Mouse (Mus musculus): ENCODE measurements around the gene 2310034G01Rik.

2310034G01Rik gene

DNA sequence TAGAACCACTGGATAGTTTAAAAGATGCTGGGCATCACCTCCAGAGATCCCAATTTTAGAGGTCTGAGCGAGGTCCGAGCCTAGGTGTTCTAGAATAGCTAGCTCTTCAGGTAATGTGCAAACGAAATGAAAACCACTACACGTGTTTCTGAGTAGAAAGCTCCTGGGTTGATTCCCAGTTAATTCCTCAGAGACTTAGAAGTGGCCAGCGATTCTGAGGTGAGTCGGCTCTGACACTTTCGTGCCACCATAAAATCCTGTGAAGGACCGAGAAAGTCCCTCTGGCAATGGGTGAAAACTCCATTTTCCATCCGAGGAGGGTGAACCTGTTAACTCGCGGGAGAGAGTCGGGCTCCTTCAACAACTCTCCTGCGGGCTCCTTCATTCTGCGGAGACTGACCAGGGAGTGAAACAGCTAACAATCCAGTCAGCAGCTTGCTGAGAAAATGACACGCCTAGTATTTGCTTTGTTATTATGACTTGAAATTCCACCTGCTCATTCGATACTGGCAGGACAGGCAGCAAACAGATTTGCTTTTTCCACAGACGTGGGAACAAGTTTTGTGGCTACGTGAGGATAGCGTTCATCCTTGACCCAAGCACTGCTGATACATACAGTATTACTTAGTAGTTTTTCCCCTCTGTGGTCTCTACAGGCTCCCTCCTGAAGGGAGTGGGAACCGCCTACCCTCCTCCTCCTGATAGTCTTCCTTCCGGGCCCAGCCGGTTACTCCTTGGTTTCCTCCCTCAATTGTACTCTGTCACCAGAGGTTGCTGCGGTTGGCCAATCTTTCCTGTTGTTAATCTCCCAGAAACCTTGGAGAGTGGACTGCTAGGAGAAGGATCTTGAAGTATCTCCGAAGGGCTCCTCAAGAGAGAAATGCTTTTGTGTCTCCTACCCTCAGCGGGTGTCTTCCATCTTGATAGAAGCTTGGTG lies 7.5 kb upstream of the 2310034G01Rik start:
- peak; percentile 49 for DNase-seq

DNA sequence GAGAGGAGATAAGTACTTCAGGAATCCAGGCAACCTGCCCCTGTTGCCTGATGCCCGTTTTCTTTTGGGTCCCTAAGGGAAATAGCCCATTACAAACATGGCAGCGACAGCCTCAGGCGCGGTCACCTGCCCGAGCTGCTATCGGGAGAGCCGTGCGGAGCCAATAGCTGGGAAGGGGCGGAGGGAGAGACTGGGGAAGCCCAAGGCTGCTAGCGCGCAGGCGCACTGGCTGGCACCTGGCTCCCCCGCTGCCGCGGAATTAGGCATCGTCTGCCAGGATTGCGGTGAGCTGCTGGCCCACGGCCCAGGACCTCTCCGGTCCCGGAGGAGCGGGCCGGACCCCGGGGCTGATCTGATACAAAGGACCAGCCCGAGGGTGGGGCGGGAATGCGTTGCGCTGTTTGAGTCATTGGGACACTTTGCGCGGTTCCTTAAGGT lies 6.6 kb upstream of the 2310034G01Rik start:
- peak; percentile 92 for DNase-seq

DNA sequence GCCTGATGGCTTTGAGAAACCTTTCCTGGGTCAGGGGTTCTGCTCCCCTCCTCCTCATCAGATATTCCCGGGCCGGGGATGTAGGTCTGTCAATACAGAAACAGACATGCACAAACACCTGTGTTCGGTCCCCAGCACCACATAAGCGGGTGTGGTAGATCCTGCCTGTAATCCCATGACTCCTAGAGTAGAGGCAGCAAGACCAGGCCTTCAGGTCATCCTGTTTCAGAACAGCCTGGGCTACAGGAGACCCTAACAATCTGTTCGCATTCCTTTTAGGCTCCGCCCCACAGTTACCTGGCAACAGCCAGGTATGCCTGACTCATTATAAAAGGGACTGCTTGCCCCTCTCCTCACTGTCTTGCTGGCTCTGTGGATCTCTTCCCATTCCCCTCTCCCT lies 552 bp downstream of the 2310034G01Rik start:
- DNase-seq: no peak

DNA sequence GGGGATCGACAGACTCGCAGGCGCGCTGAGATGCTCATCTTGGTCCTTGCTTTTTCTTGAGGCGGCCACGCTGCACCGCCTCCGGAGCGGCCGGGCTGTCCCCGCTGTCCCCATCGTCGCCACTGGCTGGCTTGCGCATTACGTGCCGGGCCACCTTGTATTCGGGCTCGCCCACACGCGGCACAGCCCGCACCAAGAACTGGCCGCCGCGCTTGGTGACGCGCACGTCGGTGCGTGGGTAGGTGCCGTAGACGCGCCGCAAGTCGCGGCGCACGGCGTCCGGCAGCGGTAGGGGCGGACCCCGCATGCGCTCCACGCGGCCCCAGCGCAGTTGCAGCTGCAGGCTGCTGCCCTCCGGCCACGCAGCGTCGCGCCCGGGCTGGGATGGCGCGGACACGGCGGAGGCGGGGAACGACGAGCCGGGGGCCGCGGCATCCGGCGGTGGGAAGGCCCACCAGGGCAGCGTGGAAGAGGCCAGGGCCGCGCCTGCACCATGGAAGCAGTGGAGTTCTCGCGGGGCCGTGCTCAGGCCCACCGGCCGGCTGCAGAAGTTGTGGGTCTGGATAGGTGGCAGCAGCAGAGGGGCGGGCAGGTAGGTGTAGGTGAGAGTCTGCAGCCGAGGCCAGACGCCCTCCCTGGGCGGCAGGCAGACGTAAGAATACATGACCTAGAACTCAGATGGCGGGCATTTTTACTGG lies 1.2 kb downstream of the 2310034G01Rik start:
- peak; percentile 86 for DNase-seq

DNA sequence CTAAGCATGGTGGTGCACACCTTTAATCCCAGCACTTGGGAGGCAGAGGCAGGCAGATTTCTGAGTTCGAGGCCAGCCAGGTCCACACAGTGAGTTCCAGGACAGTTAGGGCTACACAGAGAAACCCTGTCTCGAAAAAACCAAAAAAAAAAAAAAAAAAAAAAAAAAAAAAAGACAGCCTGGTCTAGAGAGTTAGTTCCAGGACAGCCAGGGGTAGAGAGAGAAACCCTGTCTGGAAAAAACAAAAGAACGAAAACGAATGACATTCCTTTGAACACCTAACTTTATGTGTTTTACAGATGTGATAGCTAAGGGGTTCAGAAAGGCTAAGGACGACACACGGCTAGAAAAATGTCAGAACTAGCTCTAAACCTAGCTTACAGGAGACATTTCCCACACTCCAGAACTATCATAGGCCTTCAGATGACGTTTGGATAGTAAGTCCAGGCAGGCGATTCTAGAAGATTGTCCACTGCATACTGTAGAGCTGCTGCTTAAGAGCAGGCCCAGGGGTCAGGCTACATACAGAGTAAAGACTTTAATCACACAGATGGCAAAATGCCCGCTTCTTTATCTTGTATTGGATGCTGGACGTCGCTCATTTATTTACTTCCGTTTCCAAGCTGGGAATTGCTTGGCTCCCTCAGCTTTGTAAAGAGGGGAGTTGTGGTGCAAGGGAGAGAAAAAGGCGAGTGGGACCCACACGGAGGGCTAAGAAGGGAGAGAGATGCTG lies 2.0 kb downstream of the 2310034G01Rik start:
- DNase-seq: no peak

DNA sequence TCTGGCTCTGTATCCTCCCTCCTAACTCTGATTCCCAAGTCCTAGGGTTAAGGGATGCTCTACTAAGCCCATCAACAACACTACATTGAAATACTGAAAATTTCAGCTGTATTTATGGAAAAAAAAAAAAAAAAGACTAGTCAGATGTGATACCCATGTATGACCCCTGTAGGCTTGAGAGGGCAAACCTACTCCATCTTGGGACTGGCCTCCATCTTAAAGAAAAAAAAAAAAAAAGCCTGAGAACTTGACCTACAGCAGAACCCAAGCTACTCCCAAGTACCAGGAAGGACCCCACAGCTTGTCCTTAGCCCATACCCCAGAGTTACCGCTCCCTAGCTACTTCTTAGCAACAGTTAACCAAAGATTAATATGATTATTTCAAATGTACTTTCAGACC lies 3.0 kb downstream of the 2310034G01Rik start:
- no peak for DNase-seq

DNA sequence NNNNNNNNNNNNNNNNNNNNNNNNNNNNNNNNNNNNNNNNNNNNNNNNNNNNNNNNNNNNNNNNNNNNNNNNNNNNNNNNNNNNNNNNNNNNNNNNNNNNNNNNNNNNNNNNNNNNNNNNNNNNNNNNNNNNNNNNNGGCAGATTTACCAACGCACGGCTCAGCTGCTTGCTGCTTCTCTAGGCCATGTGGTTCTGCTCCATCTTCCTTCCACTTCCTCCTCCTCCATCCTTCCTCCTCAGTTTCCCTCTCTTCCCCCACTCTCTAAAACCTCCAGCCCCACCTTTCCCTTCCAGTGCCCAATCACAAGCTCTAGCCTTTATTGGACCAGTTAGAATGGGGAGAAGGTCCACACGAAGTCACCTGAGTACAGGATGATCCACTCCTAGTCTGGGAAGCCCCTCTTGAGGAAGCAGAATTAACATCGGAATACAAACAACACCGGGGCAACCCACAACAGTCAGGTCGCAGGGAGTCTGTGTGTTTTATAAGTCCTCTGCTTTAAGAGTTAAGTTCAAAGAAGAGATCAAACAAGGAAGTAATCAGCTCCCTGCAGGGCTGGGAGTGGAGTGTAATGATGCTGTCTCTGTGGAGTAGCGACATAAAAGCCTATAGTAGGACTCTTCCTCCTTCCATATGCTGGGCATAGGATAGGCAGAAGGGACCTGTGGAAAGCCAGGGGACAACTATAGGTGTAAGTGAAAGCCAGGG lies 5.2 kb downstream of the 2310034G01Rik start:
- no peak for DNase-seq

DNA sequence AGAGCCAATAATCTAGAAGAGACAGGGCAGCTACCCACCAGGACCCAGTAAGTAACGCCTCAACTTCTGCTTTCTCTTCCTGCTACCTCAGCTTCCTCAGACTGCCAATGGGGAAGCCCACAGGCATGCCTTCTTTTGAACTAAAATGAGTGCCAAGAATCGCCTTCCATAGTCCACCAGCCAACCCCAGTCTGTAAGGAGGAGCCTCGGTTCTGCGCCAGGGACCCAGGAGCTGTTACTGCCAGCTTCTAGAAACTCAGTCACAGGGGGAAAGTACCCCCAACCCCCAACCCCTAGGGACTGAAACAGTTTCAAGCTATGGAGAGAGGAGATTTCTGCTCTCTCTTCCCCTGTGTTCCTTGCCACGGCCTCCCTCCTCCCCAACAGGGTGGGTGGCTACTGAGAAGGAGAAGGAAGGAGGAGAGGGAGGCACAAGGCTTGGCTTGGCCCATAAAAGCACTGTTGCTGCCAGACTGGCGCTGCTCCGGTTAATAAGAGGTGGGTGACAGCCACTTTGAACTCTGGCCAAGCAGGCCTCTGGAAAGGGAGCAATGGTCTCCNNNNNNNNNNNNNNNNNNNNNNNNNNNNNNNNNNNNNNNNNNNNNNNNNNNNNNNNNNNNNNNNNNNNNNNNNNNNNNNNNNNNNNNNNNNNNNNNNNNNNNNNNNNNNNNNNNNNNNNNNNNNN lies 10.7 kb downstream of the 2310034G01Rik start:
- peak; percentile 42 for DNase-seq

DNA sequence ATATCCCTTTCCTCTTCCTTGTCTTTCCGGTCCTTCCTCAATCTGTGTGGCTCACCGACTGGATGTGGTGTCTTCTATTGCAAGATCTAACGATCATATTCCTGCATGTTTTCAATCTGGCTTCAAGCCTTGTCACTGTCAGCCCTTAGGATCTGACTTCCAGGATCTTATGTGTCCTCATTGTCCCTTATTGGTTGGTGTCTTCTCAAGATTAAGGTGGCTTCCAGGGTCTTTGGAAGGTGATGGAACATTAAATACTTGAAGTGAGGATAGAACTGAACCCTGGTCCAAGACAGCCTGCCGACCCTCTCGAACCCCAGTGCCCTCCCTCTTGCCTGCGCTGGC lies 11.2 kb downstream of the 2310034G01Rik start:
- no peak for DNase-seq

DNA sequence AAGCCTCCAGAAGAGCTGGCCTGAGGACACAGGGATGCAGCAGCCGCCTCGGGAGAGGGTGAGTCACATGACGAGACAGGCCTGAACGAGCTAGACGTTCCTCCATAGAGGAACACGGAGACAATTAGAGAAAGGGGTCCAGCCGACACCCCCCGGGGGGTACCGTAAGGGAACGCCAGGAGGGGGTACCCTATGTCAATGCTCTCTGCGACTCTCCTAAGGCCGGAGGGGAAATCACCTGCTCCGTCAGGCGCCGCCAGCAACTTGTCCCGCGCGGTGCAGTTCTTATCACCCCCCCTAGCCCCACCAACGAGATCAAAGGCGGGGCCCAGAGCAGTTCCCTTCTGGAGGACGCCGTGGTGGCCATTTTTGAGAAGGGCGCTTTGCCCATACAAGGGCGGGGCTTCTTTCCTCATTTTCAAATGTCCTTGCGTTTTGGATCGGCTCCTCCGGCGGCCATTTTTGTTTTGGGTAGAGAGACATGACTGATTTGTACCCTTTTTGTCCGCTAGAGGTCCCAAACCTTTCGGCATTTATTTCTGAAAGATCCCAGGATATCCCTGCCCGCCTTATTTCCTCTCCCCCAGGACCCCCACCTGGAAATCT lies 11.7 kb downstream of the 2310034G01Rik start, which contains the start of gene Cuedc2:
Cuedc2 (minus strand) TSS at position 372 of the 606 bp plus-strand sequence.
- DNase-seq: peak; percentile 97

DNA sequence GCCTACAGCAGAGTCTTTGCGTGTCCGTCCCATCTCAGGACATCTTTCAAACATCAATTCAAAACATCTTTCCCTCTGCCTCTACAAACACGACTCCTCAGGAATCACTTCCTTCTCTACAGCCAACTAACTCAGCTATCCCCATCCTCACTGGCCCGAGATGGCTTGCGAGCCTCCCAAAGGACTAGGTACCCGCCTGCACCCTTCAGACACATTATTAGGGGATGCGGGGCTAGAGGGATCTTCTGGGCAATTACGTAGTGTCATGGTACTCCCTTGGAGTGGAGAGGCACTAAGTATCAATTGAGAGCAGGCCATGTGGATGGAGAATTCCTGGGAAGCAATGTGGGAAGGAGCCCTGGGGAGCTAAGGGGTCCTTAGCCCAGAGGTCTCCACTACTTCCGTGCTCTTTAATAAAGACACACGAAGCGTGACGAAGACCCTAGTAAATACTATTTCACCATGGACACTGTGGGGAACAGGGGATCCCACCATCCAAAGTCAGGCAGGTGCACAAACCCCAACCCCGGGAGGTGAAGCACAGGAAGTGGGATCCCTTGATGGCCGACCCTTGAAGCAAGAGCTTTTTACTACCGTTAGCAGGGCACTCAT lies 12.3 kb downstream of the 2310034G01Rik start:
- no peak for DNase-seq

DNA sequence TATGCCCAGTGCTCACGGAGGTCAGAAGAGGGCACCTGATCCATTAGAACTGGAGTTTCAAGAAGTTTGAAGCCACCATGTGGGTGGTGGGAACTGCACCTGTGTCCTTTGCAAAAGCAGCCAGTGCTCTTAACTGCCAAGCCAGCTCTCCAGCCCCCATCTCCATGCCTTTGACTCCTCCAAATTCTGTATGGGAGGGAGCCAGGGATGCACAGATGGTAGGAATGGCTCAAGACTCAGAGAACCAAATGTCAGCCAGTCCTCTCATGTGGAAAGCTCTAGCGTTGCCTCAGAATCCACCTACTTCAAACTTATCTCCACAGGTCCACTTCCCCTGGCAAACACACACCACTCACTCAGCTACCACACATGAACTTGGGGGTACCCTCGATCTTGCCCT lies 16.2 kb downstream of the 2310034G01Rik start:
- DNase-seq: no peak

DNA sequence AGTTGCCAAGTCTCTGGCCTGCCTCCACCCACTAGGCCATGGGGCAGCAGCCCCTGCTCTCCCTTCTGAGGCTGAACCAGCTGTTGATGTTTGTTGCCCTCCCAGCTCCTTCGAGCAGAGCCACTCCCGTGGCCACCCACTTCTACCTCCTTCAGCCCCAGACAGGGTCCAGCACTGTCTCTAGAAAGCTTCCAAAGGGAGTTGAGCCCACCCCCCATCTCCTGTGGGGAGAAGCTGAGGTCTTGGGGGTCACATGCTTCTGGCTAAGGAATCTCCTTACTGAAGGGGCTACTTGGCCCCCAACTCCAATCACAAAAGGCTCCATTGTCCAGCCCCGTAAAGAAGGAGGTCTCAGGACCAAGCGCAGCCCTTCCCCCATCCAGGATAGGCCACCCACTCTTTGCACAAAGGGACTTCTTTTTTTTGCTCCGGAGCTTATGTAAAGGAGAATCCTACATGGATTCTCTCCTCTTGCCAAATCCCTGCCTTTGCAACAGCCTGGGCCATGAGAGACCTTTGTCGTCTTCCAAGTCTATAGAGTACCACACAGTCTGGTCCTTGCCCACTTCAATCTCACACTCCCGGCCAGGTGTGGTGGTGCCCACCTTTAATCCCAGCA lies 17.3 kb downstream of the 2310034G01Rik start:
- DNase-seq: no peak

DNA sequence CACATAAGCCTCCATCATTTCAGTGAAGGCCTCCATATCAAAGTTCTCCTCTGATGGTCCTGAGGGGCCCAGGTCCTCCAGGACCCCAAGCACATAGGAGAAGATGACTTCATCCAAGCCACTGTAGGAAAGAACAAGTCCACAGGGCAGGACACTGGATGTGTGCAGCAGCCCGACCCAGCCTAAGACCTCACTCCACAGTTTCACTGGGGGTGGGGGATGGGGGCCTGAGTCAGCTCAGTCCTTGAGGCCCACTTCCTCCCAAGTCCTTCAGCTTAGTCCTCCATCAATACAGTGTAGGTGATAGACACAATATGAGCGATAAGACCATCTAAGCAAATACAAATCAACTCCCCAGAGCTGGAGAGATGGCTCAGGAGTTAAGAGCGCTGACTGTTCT lies 18.2 kb downstream of the 2310034G01Rik start:
- no peak for DNase-seq

DNA sequence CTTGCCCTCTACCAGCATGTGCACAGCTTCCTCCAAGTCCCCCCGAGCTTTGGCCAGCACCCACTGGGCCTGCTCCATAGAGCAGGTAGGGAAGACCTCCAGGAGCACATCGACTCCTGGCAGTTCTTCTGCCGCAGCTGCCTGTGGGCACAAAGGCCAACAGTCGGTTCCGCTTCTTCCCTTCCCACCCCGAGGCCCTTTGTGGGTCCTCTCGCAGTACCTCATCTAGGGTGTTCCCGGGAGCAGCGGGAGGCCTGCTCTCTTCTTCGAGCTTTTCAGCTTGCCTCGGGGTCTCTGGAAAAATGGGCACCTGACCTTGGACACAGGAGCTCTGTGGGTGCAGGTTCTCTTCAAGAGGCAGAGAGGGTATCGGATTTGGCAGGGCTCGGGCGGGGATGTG lies 18.8 kb downstream of the 2310034G01Rik start:
- DNase-seq: peak; percentile 14

DNA sequence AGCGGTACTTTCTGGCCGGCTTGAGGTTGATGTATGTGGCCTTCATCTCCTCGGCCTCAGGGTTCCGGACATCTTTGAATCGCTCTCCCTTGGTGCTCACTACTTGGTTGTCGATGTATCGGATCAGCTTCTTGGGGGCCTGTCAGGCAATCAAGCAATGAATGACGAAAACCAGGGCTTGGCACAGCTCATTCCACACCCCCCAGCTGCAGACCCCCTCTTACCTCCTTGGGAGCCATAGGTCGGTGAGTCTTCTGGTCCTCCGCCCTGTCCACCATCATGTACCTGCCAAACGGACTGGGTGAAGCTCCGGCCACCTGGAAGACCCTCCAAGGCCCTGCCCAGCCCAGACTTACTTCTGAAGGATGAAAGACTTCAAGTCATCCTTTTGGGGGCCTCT lies 19.4 kb downstream of the 2310034G01Rik start:
- DNase-seq: no peak

DNA sequence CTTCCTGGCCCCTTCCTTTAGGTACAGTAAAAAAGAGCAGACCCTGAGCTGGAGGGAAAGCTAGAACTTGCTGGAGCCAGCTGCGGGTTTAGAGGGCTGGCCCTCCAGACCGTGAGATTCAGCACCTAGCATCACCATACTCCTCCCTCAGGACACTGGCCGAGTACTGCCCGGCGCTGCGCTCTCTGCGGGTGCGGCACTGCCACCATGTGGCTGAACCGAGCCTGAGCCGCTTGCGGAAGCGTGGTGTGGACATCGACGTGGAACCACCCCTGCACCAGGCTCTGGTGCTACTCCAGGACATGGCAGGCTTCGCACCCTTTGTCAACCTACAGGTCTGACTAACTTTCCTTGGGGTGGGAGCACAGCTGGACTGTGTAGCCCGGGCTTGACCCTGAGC lies 20.2 kb downstream of the 2310034G01Rik start:
- DNase-seq: peak; percentile 91

DNA sequence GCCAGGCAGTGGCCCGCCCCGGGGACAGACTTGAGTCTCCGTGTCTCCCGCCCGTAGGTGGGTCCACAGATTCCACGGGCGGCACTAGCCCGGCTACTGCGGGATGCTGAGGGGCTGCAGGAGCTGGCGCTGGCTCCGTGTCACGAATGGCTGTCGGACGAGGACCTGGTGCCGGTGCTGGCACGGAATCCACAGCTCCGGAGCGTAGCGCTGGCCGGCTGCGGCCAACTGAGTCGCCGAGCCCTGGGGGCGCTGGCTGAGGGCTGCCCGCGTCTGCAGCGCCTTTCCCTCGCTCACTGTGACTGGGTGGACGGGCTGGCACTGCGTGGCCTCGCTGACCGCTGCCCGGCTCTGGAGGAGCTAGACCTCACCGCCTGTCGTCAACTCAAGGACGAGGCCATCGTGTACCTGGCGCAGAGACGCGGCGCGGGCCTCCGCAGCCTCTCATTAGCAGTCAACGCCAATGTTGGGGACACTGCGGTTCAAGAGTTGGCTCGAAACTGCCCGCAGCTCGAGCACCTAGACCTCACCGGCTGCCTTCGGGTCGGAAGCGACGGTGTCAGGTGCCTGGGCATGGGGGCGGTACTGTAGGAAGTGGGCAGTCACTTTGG lies 21.0 kb downstream of the 2310034G01Rik start:
- DNase-seq: peak; percentile 56

DNA sequence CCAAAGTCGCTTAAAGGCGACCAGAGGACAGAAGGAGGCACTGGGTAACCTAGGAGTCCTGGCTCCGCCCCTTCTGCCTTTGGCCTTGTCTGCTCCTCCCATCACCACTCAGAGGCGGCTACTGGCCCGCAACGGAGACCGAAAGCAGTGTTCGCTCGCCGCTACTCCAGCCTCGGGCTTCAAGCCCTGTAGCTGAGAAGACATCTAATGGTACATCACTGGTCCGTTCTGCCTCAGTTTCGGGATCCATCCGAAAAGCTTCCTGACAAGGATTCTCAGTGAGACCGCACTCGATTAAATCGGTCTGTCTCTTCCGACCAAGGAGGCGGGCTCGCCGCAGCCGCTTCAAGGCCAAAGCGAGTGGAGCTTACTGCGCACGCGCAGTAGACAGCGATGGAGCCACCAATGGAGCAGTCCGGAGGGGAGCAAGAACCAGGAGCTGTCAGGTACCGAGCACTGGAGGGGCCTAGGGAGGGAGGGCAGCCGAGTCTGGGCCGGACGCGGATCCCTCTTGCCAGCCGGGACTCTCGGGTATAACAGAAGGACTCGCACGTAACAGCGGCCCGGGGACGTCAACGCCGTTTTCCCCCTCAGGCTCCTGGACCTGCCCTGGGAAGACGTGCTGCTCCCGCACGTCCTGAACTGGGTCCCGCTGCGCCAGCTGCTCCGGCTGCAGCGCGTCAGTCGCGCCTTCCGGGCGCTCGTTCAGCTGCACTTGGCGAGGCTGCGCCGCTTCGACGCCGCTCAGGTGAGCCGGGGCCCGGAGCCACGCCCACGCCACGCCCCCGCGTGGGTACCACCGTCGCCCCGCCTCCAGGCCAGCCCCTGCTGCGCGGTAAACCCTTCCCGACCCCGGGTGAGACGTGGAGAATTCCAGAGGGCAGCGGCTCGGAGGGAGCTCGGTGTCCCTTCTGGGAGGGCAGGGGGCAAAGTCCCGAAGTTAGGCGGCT lies 21.7 kb downstream of the 2310034G01Rik start, which contains the start of gene Fbxl15:
Fbxl15 (plus strand) TSS at position 104 of the 950 bp plus-strand sequence.
- peak; percentile 96 for DNase-seq

All from kidney, postnatal 10 days (tissue).